Mouse (Mus musculus): ENCODE data around the gene Cacna1g.

DNA sequence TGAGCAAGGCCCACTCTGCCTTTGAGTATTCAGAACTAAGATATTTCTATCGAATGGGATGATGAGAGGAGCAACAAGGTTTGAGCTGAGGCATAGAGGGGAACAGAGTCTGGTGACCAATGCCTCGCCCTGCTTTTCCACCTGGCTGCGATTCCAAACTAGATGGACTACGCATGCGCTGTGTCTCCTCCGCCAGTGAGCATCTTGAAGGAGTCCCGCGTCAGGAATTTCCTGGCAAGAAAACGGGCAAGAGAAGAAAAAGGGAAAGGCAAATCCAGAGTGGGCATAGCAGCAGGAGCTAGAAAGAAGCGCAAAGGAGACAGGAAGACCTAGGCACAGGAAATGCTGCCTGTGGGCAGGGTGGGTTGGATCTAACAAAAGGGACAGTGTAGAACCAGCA, 70.2 kb downstream of the Cacna1g start:
- no peak for TF ChIP-seq POLR2A (IDR thresholded peaks at IDR 0.05; ENCODE audit: low read depth, low read length)
- no peak for TF ChIP-seq CTCF (IDR thresholded peaks at IDR 0.05; ENCODE audit: borderline replicate concordance, insufficient read depth, low read length)

All from embryonic fibroblast, embryonic 13.5 days (primary cell).